Mouse (Mus musculus): ENCODE measurements around the gene Gm5269. TPM values are rescaled to one million over a fixed set of nuclear protein-coding genes. Genes with fewer than 3 reads are reported as not detected.

Gene Gm5269
- polyA plus RNA-seq, 1 experiment from 2014 or later, result not detected

GRCm38 (mm10) chr1:45868050-45868449, 22.0 kb downstream of the Gm5269 start:
- Histone ChIP-seq H3K36me3 (ENCODE audit: control insufficient read depth, insufficient read depth, low read length) (no peaks in the 10 kb centered on the region), H3K9ac (ENCODE audit: low read depth, low read length) (no peak overlapping the region), H3K9me3 (replicated peaks; ENCODE audit: control insufficient read depth, low read length, poor library complexity, severe bottlenecking) (no peaks in the 10 kb centered on the region; the same call in 1 of the 2 replicates), H3K4me2 (ENCODE audit: low read length) (no peak overlapping the region), H3K4me1 (ENCODE audit: control insufficient read depth, insufficient read depth, low read length) (no peaks in the 10 kb centered on the region), H3K4me3 (ENCODE audit: low read depth, low read length) (no peak overlapping the region), H3K27ac (ENCODE audit: low read length) (no peak overlapping the region), H3K27me3 (ENCODE audit: control insufficient read depth, insufficient read depth, low read depth, low read length) (no peaks in the 10 kb centered on the region)
- ATAC-seq, result no peak
- WGBS, result 69% methylated on average over 1 of the region's 1 CpGs

- no peak overlapping the region for H3K4me3 ChIP-seq (ENCODE audit: low read depth, low read length)
- H3K4me1 ChIP-seq (ENCODE audit: control insufficient read depth, insufficient read depth, low read length), result no peaks in the 10 kb centered on the region
- H3K4me2 ChIP-seq (ENCODE audit: low read length), result no peak overlapping the region
- no peak overlapping the region for H3K9ac ChIP-seq (ENCODE audit: low read depth, low read length)
- no peaks in the 10 kb centered on the region for H3K36me3 ChIP-seq (ENCODE audit: control insufficient read depth, insufficient read depth, low read length)
- ATAC-seq, result no peak
- H3K27ac ChIP-seq (ENCODE audit: low read length), result no peak overlapping the region
- H3K27me3 ChIP-seq (ENCODE audit: control insufficient read depth, insufficient read depth, low read depth, low read length), result no peaks in the 10 kb centered on the region
- no peaks in the 10 kb centered on the region; the same call in 1 of the 2 replicates for H3K9me3 ChIP-seq (replicated peaks; ENCODE audit: control insufficient read depth, low read length, poor library complexity, severe bottlenecking)
- WGBS, result 79% methylated on average over 3 of the region's 3 CpGs
Observed at GRCm38 (mm10) chr1:45866288-45867018, 23.6 kb downstream of the Gm5269 start.

GRCm38 (mm10) chr1:45865727-45866126, 24.3 kb downstream of the Gm5269 start:
- Histone ChIP-seq H3K27ac (ENCODE audit: low read length) (no peak overlapping the region), H3K36me3 (ENCODE audit: control insufficient read depth, insufficient read depth, low read length) (no peaks in the 10 kb centered on the region), H3K4me2 (ENCODE audit: low read length) (no peak overlapping the region), H3K4me1 (ENCODE audit: control insufficient read depth, insufficient read depth, low read length) (no peaks in the 10 kb centered on the region), H3K4me3 (ENCODE audit: low read depth, low read length) (no peak overlapping the region), H3K27me3 (ENCODE audit: control insufficient read depth, insufficient read depth, low read depth, low read length) (no peaks in the 10 kb centered on the region), H3K9ac (ENCODE audit: low read depth, low read length) (no peak overlapping the region), H3K9me3 (replicated peaks; ENCODE audit: control insufficient read depth, low read length, poor library complexity, severe bottlenecking) (no peaks in the 10 kb centered on the region; the same call in 1 of the 2 replicates)
- ATAC-seq, result no peak
- 83% methylated on average over 5 of the region's 5 CpGs for WGBS

- H3K27ac ChIP-seq (ENCODE audit: low read length), result no peak overlapping the region
Observed at GRCm38 (mm10) chr1:45865316-45865715, 24.8 kb downstream of the Gm5269 start.

GRCm38 (mm10) chr1:45864564-45865014, 25.5 kb downstream of the Gm5269 start:
- Histone ChIP-seq H3K9ac (ENCODE audit: low read depth, low read length) (no peak overlapping the region), H3K27me3 (ENCODE audit: control insufficient read depth, insufficient read depth, low read depth, low read length) (no peaks in the 10 kb centered on the region), H3K4me2 (ENCODE audit: low read length) (no peak overlapping the region), H3K27ac (ENCODE audit: low read length) (no peak overlapping the region), H3K4me1 (ENCODE audit: control insufficient read depth, insufficient read depth, low read length) (no peaks in the 10 kb centered on the region), H3K9me3 (replicated peaks; ENCODE audit: control insufficient read depth, low read length, poor library complexity, severe bottlenecking) (no peaks in the 10 kb centered on the region; the same call in 1 of the 2 replicates), H3K36me3 (ENCODE audit: control insufficient read depth, insufficient read depth, low read length) (no peaks in the 10 kb centered on the region), H3K4me3 (ENCODE audit: low read depth, low read length) (no peak overlapping the region)
- 76% methylated on average over 4 of the region's 4 CpGs for WGBS
- no peak for ATAC-seq

More at GRCm38 (mm10) chr1:45865316-45865715, 24.8 kb downstream of the Gm5269 start:
- H3K4me1 ChIP-seq (ENCODE audit: control insufficient read depth, insufficient read depth, low read length), result no peaks in the 10 kb centered on the region
- 62% methylated on average over 1 of the region's 1 CpGs for WGBS
- H3K4me2 ChIP-seq (ENCODE audit: low read length), result no peak overlapping the region
- no peak overlapping the region for H3K9ac ChIP-seq (ENCODE audit: low read depth, low read length)
- no peak overlapping the region for H3K4me3 ChIP-seq (ENCODE audit: low read depth, low read length)
- ATAC-seq, result no peak
- no peaks in the 10 kb centered on the region for H3K36me3 ChIP-seq (ENCODE audit: control insufficient read depth, insufficient read depth, low read length)
- no peaks in the 10 kb centered on the region for H3K27me3 ChIP-seq (ENCODE audit: control insufficient read depth, insufficient read depth, low read depth, low read length)
- H3K9me3 ChIP-seq (replicated peaks; ENCODE audit: control insufficient read depth, low read length, poor library complexity, severe bottlenecking), result no peaks in the 10 kb centered on the region; the same call in 1 of the 2 replicates

- 94% methylated on average over 3 of the region's 3 CpGs for WGBS
- Histone ChIP-seq H3K9ac (ENCODE audit: low read depth, low read length) (no peak overlapping the region), H3K4me2 (ENCODE audit: low read length) (no peak overlapping the region), H3K9me3 (replicated peaks; ENCODE audit: control insufficient read depth, low read length, poor library complexity, severe bottlenecking) (no peaks in the 10 kb centered on the region; the same call in 1 of the 2 replicates), H3K4me1 (ENCODE audit: control insufficient read depth, insufficient read depth, low read length) (no peaks in the 10 kb centered on the region), H3K36me3 (ENCODE audit: control insufficient read depth, insufficient read depth, low read length) (no peaks in the 10 kb centered on the region), H3K27ac (ENCODE audit: low read length) (no peak overlapping the region), H3K27me3 (ENCODE audit: control insufficient read depth, insufficient read depth, low read depth, low read length) (no peaks in the 10 kb centered on the region), H3K4me3 (ENCODE audit: low read depth, low read length) (no peak overlapping the region)
- no peak for ATAC-seq
Observed at GRCm38 (mm10) chr1:45863641-45864040, 26.4 kb downstream of the Gm5269 start.

GRCm38 (mm10) chr1:45861162-45861561, 28.9 kb downstream of the Gm5269 start:
- H3K36me3 ChIP-seq (ENCODE audit: control insufficient read depth, insufficient read depth, low read length), result no peaks in the 10 kb centered on the region
- no peak overlapping the region for H3K27ac ChIP-seq (ENCODE audit: low read length)
- no peaks in the 10 kb centered on the region for H3K4me1 ChIP-seq (ENCODE audit: control insufficient read depth, insufficient read depth, low read length)
- H3K9ac ChIP-seq (ENCODE audit: low read depth, low read length), result no peak overlapping the region
- H3K4me3 ChIP-seq (ENCODE audit: low read depth, low read length), result no peak overlapping the region
- ATAC-seq, result no peak
- H3K9me3 ChIP-seq (replicated peaks; ENCODE audit: control insufficient read depth, low read length, poor library complexity, severe bottlenecking), result no peaks in the 10 kb centered on the region; the same call in 1 of the 2 replicates
- no peaks in the 10 kb centered on the region for H3K27me3 ChIP-seq (ENCODE audit: control insufficient read depth, insufficient read depth, low read depth, low read length)
- no peak overlapping the region for H3K4me2 ChIP-seq (ENCODE audit: low read length)

GRCm38 (mm10) chr1:45860349-45860748, 29.7 kb downstream of the Gm5269 start:
- H3K27me3 ChIP-seq (ENCODE audit: control insufficient read depth, insufficient read depth, low read depth, low read length), result no peaks in the 10 kb centered on the region
- no peaks in the 10 kb centered on the region for H3K36me3 ChIP-seq (ENCODE audit: control insufficient read depth, insufficient read depth, low read length)
- 74% methylated on average over 5 of the region's 5 CpGs for WGBS
- ATAC-seq, result no peak
- no peak overlapping the region for H3K9ac ChIP-seq (ENCODE audit: low read depth, low read length)
- H3K4me1 ChIP-seq (ENCODE audit: control insufficient read depth, insufficient read depth, low read length), result no peaks in the 10 kb centered on the region
- H3K27ac ChIP-seq (ENCODE audit: low read length), result no peak overlapping the region
- no peak overlapping the region for H3K4me3 ChIP-seq (ENCODE audit: low read depth, low read length)
- no peaks in the 10 kb centered on the region; the same call in 1 of the 2 replicates for H3K9me3 ChIP-seq (replicated peaks; ENCODE audit: control insufficient read depth, low read length, poor library complexity, severe bottlenecking)
- H3K4me2 ChIP-seq (ENCODE audit: low read length), result no peak overlapping the region

GRCm38 (mm10) chr1:45858038-45858437, 32.0 kb downstream of the Gm5269 start:
- H3K4me1 ChIP-seq (ENCODE audit: control insufficient read depth, insufficient read depth, low read length), result no peaks in the 10 kb centered on the region
- ATAC-seq, result no peak
- H3K4me3 ChIP-seq (ENCODE audit: low read depth, low read length), result no peak overlapping the region
- no peaks in the 10 kb centered on the region for H3K27me3 ChIP-seq (ENCODE audit: control insufficient read depth, insufficient read depth, low read depth, low read length)
- H3K9me3 ChIP-seq (replicated peaks; ENCODE audit: control insufficient read depth, low read length, poor library complexity, severe bottlenecking), result no peaks in the 10 kb centered on the region; the same call in 1 of the 2 replicates
- no peak overlapping the region for H3K4me2 ChIP-seq (ENCODE audit: low read length)
- H3K27ac ChIP-seq (ENCODE audit: low read length), result no peak overlapping the region
- WGBS, result 68% methylated on average over 1 of the region's 1 CpGs
- H3K36me3 ChIP-seq (ENCODE audit: control insufficient read depth, insufficient read depth, low read length), result no peaks in the 10 kb centered on the region
- no peak overlapping the region for H3K9ac ChIP-seq (ENCODE audit: low read depth, low read length)

Measured in midbrain, embryonic 16.5 days (tissue).